Mouse (Mus musculus) stomach, embryonic 14.5 days (tissue): ENCODE data around the gene Nrap. TPM values are rescaled to one million over a fixed set of nuclear protein-coding genes. Genes with fewer than 3 reads are reported as not detected.

Experiments used
- ATAC-seq: fragments of 200-750 bp; cut with Nextera tagmentation; 2 replicates; pipeline ENCODE4 v1.8.0; 2017; ENCODE audit warnings: low read depth, moderate TSS enrichment; ENCODE audit not compliant: insufficient number of reproducible peaks, insufficient read depth, low FRiP score
- H3K27ac ChIP-seq: fragments of 300-500 bp; sonication (generic); 2 replicates; pipeline ENCODE4 v1.5.1; 2014; ENCODE audit warnings: mild to moderate bottlenecking, low read length, moderate library complexity, mixed read lengths
- H3K27me3 ChIP-seq: fragments of 300-500 bp; sonication (generic); 2 replicates; pipeline ENCODE4 v1.6.1; 2014; ENCODE audit warnings: low read length, control low read depth, mixed read lengths; ENCODE audit not compliant: control insufficient read depth, insufficient read depth
- H3K36me3 ChIP-seq: fragments of 300-500 bp; sonication (generic); 2 replicates; pipeline ENCODE4 v1.6.1; 2014; ENCODE audit warnings: mild to moderate bottlenecking, control low read depth, low read length, moderate library complexity, mixed read lengths; ENCODE audit not compliant: control insufficient read depth, insufficient read depth
- H3K4me1 ChIP-seq: fragments of 300-500 bp; sonication (generic); 2 replicates; pipeline ENCODE4 v1.6.1; 2014; ENCODE audit warnings: low read length, control low read depth, mixed read lengths; ENCODE audit not compliant: control insufficient read depth, insufficient read depth
- H3K4me2 ChIP-seq: fragments of 300-500 bp; sonication (generic); replicated peaks from 2 replicates; pipeline ENCODE4 v1.6.1; 2014; ENCODE audit warnings: low read depth, low read length, control low read depth
- H3K4me3 ChIP-seq: fragments of 300-500 bp; sonication (generic); 2 replicates; pipeline ENCODE4 v1.5.1; 2014; ENCODE audit warnings: low read depth, low read length, control low read depth
- H3K9ac ChIP-seq: fragments of 300-500 bp; sonication (generic); replicated peaks from 2 replicates; pipeline ENCODE4 v1.6.1; 2014; ENCODE audit warnings: low read depth, mild to moderate bottlenecking, control low read depth, low read length, moderate library complexity, mixed read lengths
- H3K9me3 ChIP-seq: fragments of 300-500 bp; sonication (generic); 2 replicates; pipeline ENCODE4 v1.6.1; 2016; ENCODE audit warnings: low read depth, low read length, control low read depth; ENCODE audit not compliant: control insufficient read depth
- WGBS: fragments of 180-500 bp; shearing (Covaris S2); extraction: QIAGEN DNeasy Blood & Tissue Kit; methylation state at CpG from one replicate; pipeline ENCODE4 v1.1.7; 2014; 5-methylcytosine and 5-hydroxymethylcytosine counted together
- polyA plus RNA-seq: library from polyadenylated mRNA; unstranded; fragments of >200 nt; fragmentation: Nextera tagmentation; extraction: Ambion mirVana; gene quantifications from 2 replicates; pipeline ENCODE4 v1.2.1, GENCODE M21; 2014

The Nrap gene
- polyA plus RNA-seq, 1 experiment from 2014 or later, result 0.26 TPM

DNA sequence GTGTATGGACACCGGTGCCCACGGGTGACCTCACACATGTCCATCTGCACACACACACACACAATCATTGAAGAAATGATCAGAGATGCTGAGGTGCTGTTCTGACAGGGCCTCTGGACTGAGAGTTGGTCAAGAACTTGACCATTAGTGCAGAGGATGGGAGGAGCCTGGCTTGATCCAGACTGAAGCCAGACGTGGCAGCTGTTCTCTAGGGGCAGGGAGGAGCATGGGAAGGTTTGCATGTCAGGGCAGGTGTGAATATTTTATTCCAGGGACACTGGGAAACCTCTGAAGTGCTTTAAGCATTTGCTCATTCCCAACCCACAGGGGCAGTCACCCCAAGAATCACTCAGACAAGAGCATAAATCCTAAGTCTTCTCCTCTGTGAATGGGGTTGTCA lies 92.6 kb downstream of the Nrap start:
- Histone ChIP-seq H3K36me3 (no peaks in the 10 kb centered on the region), H3K27me3 (no peaks in the 10 kb centered on the region), H3K4me1 (peaks cover 6% of the 10 kb centered on the region), H3K4me2 (no peak overlapping the region), H3K9me3 (no peaks in the 10 kb centered on the region), H3K9ac (no peak overlapping the region), H3K27ac (no peak overlapping the region), H3K4me3 (no peak overlapping the region)
- 63% methylated on average over 3 of the region's 3 CpGs for WGBS
- ATAC-seq, result no peak

DNA sequence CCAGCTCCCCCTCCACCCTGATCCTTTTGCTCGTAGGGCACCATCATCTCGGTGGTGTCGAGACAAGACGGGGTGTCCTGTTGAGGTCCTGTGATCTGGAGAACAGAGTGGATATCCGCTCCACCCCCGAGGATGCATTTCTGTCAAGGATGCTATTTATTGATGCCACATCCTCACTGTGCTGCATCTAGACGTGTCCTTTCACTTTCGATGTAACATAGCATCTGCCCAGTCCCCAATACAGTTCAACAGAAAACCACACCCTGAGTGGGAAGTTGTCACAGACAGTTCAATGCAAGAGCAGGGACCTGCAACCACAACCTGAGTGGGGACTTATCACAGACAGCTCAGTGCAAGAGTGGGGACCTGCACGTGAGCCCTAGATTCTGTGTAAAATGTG lies 93.2 kb downstream of the Nrap start:
- Histone ChIP-seq H3K4me2 (no peak overlapping the region), H3K4me3 (no peak overlapping the region), H3K4me1 (peaks cover 9% of the 10 kb centered on the region), H3K27me3 (no peaks in the 10 kb centered on the region), H3K27ac (no peak overlapping the region), H3K9me3 (no peaks in the 10 kb centered on the region), H3K36me3 (no peaks in the 10 kb centered on the region), H3K9ac (no peak overlapping the region)
- WGBS, result 76% methylated on average over 9 of the region's 9 CpGs
- ATAC-seq, result no peak

DNA sequence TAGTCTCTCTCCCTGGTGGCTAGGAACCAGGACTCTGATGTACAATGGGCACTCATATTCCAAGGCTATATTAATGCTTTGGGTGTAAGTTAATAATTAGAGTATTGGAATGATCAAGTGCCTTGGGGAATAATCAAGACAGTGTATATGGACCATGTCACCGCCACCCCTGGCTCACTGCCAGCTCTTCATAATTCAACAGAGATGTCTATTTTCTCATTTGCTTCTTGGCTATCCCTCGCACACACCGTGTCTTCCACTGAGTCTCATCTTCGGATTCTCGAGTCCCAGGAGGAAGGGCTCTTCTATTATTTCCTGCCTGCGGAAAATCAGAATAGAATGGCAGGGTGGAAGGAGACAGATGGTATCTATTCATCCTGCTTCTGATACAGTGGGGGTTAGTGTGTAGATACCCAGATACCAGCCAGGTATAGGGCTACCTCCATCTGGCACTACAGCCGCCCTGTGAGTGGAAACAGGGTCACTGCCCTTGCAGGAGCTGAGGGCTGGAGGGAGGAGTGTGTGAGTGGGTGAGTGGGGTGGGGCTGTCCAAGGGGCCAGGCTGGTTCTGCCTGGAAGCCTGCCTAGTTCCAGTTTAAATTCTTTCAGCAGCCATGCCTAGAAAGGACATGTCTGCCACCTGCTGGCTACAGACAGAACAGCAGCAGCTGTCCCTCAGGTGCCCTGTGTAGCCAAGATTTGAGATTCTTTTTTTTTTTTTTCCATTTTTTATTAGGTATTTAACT lies 95.0 kb downstream of the Nrap start:
- WGBS, result 57% methylated on average over 7 of the region's 7 CpGs
- no peak overlapping the region for H3K4me2 ChIP-seq

DNA sequence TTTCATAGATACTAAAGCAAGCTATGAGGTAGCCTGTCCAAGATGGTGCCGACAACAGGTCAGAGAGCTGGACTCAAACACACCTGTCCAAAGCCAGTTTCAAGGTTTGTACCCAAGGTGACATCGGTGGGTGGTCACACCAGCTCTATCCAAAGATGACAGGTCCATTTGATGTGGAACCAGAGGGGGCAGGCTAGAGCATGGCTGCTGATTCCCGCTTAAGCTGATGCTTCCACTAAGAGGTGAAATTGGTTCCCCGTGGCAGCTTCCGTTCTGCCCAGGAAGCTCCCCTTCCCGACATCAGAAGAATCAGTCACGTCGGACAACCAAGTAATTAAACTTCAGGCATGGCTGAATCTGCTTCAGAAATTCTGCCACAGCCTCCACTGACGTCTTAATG lies 97.5 kb downstream of the Nrap start:
- 72% methylated on average over 9 of the region's 9 CpGs for WGBS
- Histone ChIP-seq H3K4me3 (no peak overlapping the region), H3K27me3 (no peaks in the 10 kb centered on the region), H3K27ac (no peak overlapping the region), H3K9me3 (no peaks in the 10 kb centered on the region), H3K36me3 (no peaks in the 10 kb centered on the region), H3K4me2 (no peak overlapping the region), H3K9ac (no peak overlapping the region), H3K4me1 (peaks cover 13% of the 10 kb centered on the region)
- no peak for ATAC-seq

More for the DNA sequence above, 95.0 kb downstream of the Nrap start:
- Histone ChIP-seq H3K4me1 (peaks cover 13% of the 10 kb centered on the region), H3K27me3 (no peaks in the 10 kb centered on the region), H3K4me3 (no peak overlapping the region), H3K36me3 (no peaks in the 10 kb centered on the region), H3K27ac (no peak overlapping the region), H3K9ac (no peak overlapping the region), H3K9me3 (no peaks in the 10 kb centered on the region)
- peak; percentile 82 for ATAC-seq

DNA sequence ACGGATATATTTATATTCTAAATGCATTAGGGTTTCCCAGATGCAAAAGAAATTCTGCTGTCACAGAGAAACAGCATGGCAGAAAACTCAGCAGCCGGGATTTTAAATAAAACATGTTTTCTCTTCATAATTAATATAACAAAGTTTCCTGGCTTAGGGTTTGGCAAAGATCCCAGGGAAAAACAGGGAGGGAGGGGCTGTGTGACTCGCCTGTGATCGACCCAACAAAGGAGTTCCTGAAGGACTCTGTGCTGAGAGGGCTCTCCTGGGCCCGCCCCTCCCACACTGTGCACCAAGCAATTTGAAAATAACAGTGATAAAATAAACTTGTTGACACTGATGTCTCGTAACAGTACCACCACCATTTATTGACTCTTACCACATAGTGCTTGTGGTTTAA lies 97.9 kb downstream of the Nrap start:
- Histone ChIP-seq H3K4me1 (peaks cover 13% of the 10 kb centered on the region), H3K9me3 (no peaks in the 10 kb centered on the region), H3K27ac (no peak overlapping the region), H3K9ac (no peak overlapping the region), H3K36me3 (no peaks in the 10 kb centered on the region), H3K4me2 (no peak overlapping the region), H3K4me3 (no peak overlapping the region), H3K27me3 (no peaks in the 10 kb centered on the region)
- no peak for ATAC-seq
- WGBS, result 33% methylated on average over 6 of the region's 6 CpGs

DNA sequence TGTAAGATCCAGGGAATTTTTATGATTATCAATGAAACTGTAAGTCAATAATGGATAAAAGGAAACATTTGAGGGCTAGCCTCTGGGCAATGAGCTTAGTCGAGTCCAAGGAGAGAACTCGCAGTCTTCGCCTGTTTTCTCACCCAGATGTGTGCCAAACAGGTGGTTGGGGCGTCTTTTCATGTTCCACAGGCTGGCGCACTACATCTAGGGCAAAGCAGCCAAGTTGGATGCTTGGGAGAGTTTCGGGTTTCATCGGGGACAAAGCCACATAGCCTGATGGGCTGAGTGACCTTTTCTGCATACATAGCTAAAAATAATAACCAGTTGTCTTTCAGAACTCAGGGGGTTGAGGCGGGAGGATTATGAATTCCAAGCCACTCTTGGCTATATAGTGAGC lies 100.2 kb downstream of the Nrap start:
- no peaks in the 10 kb centered on the region for H3K9me3 ChIP-seq
- H3K4me3 ChIP-seq, result no peak overlapping the region
- WGBS, result 84% methylated on average over 8 of the region's 8 CpGs
- no peaks in the 10 kb centered on the region for H3K36me3 ChIP-seq
- peaks cover 11% of the 10 kb centered on the region; the same call in 1 of the 2 replicates for H3K4me1 ChIP-seq
- H3K4me2 ChIP-seq, result no peak overlapping the region
- no peak for ATAC-seq
- H3K9ac ChIP-seq, result no peak overlapping the region
- no peaks in the 10 kb centered on the region for H3K27me3 ChIP-seq
- H3K27ac ChIP-seq, result no peak overlapping the region

DNA sequence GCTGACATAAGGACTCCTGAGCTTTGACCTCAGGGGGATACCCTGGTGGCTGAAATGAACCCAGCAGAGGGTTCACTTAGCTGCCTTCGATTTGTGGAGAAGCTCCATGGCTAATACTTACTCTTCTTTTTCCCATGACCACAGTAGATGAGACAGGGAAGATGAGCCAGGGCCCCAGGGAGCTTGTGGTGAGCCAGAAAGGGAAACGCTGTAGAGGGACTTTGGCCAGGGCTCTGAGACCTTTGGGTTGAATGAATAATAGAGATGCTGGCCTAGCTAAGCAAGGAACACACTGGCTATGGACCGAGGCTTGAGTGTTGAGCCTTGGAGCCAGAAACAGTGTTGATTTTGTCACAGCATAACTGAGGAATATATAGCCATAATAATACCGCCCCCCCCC lies 101.4 kb downstream of the Nrap start:
- Histone ChIP-seq H3K9ac (no peak overlapping the region), H3K27me3 (no peaks in the 10 kb centered on the region), H3K36me3 (no peaks in the 10 kb centered on the region), H3K9me3 (no peaks in the 10 kb centered on the region), H3K4me2 (peak overlapping the region; percentile 20; the same call in 1 of the 2 replicates), H3K27ac (no peak overlapping the region; the same call in 1 of the 2 replicates), H3K4me1 (peaks cover 11% of the 10 kb centered on the region; the same call in 1 of the 2 replicates), H3K4me3 (no peak overlapping the region)
- ATAC-seq, result no peak
- WGBS, result 75% methylated on average over 4 of the region's 4 CpGs

DNA sequence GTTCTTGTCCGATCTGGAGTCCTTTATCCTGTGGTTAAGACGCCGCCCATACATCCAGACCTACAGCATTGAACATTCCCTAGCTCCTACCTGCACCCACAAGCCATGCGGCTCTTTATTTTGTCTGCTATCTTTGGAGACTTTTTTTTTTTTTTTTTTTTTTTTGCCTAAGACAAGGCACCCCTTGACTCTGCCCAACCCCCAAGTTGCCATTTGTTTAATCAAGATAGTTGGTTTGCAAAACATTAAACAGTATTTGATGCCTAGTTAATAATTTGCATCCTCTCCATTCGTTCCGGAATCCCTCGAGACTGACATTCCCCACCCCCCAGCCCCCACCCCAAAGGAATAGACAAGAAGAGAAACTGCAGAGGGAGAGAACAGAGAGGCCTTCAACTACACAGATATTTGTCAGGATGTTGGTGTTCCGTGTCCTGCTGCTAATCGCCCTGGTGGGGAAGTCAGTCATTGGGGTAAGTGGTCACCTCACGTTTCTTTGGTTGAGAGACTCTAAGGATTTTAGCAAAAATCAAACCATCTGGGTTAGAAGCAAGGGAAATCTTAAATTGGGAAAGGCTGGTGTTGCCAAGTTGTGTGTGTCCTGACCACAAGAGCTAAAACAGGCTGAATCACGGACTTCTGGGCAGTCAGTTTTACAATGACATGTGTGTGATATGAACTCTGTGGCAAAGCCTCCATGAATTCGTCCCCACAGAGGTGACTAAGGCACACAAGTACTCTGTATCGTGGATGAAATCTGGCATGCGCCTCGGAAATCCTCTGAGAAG lies 102.1 kb downstream of the Nrap start:
- WGBS, result 69% methylated on average over 15 of the region's 15 CpGs
- Histone ChIP-seq H3K4me1 (peaks cover 11% of the 10 kb centered on the region; the same call in 1 of the 2 replicates), H3K9me3 (no peaks in the 10 kb centered on the region), H3K4me3 (no peak overlapping the region), H3K9ac (no peak overlapping the region), H3K4me2 (peak overlapping the region; percentile 20; the same call in 1 of the 2 replicates), H3K27ac (no peak overlapping the region; the same call in 1 of the 2 replicates), H3K36me3 (no peaks in the 10 kb centered on the region), H3K27me3 (no peaks in the 10 kb centered on the region)
- peak; percentile 71 for ATAC-seq
